Mouse (Mus musculus) lung, adult 2 months (tissue): ENCODE measurements around the gene Lsm14a.

Experiments
- CTCF ChIP-seq: fragments of 200-500 bp; IDR thresholded peaks from 2 replicates; pipeline ENCODE4 v1.5.1; 2011; ENCODE audit warnings: mild to moderate bottlenecking, low read length, control low read depth; ENCODE audit not compliant: insufficient read depth
- POLR2A ChIP-seq: fragments of 200-500 bp; IDR thresholded peaks from 2 replicates; pipeline ENCODE4 v1.6.1; 2011; ENCODE audit warnings: low read depth, mild to moderate bottlenecking, control low read depth, low read length, borderline replicate concordance; ENCODE audit errors: extremely low read depth

DNA sequence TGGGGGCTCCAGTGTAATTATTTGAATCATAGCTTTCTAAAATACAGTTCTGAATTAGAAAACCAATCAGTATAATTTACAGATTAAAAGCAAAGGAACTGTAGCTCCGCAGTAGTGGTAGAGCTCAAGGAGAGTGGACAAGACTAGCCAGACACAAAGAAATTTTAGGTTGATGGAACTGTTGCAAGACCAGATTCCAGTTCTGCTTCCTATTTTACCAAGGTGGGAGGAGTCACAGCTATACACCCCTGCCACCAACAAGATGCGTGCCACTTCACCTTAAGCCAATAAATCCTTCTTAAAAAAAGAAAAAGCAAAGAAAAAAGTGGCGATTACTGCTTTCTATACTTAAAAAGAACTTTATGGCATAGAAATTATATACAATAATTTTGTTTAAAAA, 12.8 kb downstream of the Lsm14a start:
- TF ChIP-seq POLR2A (no peak), CTCF (no peak)
